Mouse (Mus musculus) liver, postnatal 0 days (tissue): ENCODE results near the gene Nhlrc3. TPM values are rescaled to one million over a fixed set of nuclear protein-coding genes. Genes with fewer than 3 reads are reported as not detected.

ENCODE experiments used
- ATAC-seq: fragments of 200-750 bp; cut with Nextera tagmentation; 2 replicates; pipeline ENCODE4 v1.8.0; 2017; ENCODE audit warnings: mild to moderate bottlenecking, moderate library complexity
- DNase-seq: peaks from one replicate; pipeline ENCODE4 v3.0.0-alpha.2; 2016
- H3K27ac ChIP-seq: fragments of 300-500 bp; sonication (generic); 2 replicates; pipeline ENCODE4 v1.5.1; 2014; ENCODE audit warnings: antibody characterized with exemption, moderate library complexity, mild to moderate bottlenecking, low read depth
- H3K27me3 ChIP-seq: fragments of 300-500 bp; sonication (generic); 2 replicates; pipeline ENCODE4 v1.6.1; 2014; ENCODE audit warnings: low read length, control low read depth, mixed read lengths; ENCODE audit not compliant: insufficient read depth
- H3K36me3 ChIP-seq: fragments of 300-500 bp; sonication (generic); replicated peaks from 2 replicates; pipeline ENCODE4 v1.6.1; 2014; ENCODE audit warnings: mild to moderate bottlenecking, control low read depth, low read length, moderate library complexity, mixed read lengths; ENCODE audit not compliant: insufficient read depth
- H3K4me1 ChIP-seq: fragments of 300-500 bp; sonication (generic); 2 replicates; pipeline ENCODE4 v1.6.1; 2014; ENCODE audit warnings: antibody characterized with exemption, mild to moderate bottlenecking, control low read depth; ENCODE audit not compliant: insufficient read depth
- H3K4me2 ChIP-seq: fragments of 300-500 bp; sonication (generic); 2 replicates; pipeline ENCODE4 v1.6.1; 2014; ENCODE audit warnings: low read depth, mild to moderate bottlenecking, low read length, moderate library complexity, mixed read lengths
- H3K4me3 ChIP-seq: fragments of 300-500 bp; sonication (generic); 2 replicates; pipeline ENCODE4 v1.5.1; 2014; ENCODE audit warnings: low read depth, low read length
- H3K9ac ChIP-seq: fragments of 300-500 bp; sonication (generic); replicated peaks from 2 replicates; pipeline ENCODE4 v1.6.1; 2014; ENCODE audit warnings: mild to moderate bottlenecking, moderate library complexity
- H3K9me3 ChIP-seq: fragments of 300-500 bp; sonication (generic); 2 replicates; pipeline ENCODE4 v1.6.1; 2016; ENCODE audit warnings: mild to moderate bottlenecking, control low read depth, low read length, mixed read lengths
- CTCF ChIP-seq: sonication (generic); IDR thresholded peaks from 2 replicates; pipeline ENCODE4 v1.5.1; 2016; ENCODE audit warnings: antibody characterized with exemption, low read depth
- EP300 ChIP-seq: IDR thresholded peaks from 2 replicates; pipeline ENCODE4 v1.6.1; 2016; ENCODE audit warnings: antibody characterized with exemption, low read depth, mild to moderate bottlenecking
- WGBS: fragments of 180-500 bp; shearing (Covaris S2); extraction: QIAGEN DNeasy Blood & Tissue Kit; methylation state at CpG from one replicate; pipeline ENCODE4 v1.1.7; 2014; ENCODE audit not compliant: insufficient replicate concordance; 5-methylcytosine and 5-hydroxymethylcytosine counted together
- polyA plus RNA-seq: library from polyadenylated mRNA; unstranded; fragments of >200 nt; fragmentation: Nextera tagmentation; extraction: Ambion mirVana; gene quantifications from 2 replicates; pipeline ENCODE4 v1.2.1, GENCODE M21; 2015

Nhlrc3 gene
- polyA plus RNA-seq, 1 experiment from 2014 or later: 6.1 TPM

GRCm38 (mm10) chr3:53412259-53412658, 50.9 kb downstream of the Nhlrc3 start:
- 81% methylated on average over 5 of the region's 5 CpGs for WGBS
- Histone ChIP-seq H3K4me1 (no peaks in the 10 kb centered on the region), H3K9me3 (no peaks in the 10 kb centered on the region), H3K4me3 (no peak overlapping the region), H3K9ac (no peak overlapping the region), H3K27ac (no peak overlapping the region), H3K36me3 (no peaks in the 10 kb centered on the region), H3K27me3 (no peaks in the 10 kb centered on the region), H3K4me2 (no peak overlapping the region)
- DNase-seq: no peak
- no peak for TF ChIP-seq EP300
- no peak for TF ChIP-seq CTCF
- no peak for ATAC-seq

- DNase-seq: no peak
- whole genome bisulfite sequencing: 65% methylated on average over 6 of the region's 6 CpGs
Measured at GRCm38 (mm10) chr3:53410031-53410430, 53.1 kb downstream of the Nhlrc3 start.

GRCm38 (mm10) chr3:53407145-53407544, 56.0 kb downstream of the Nhlrc3 start:
- ATAC-seq: no peak

More at GRCm38 (mm10) chr3:53410031-53410430, 53.1 kb downstream of the Nhlrc3 start:
- Histone ChIP-seq H3K4me1 (no peaks in the 10 kb centered on the region), H3K4me3 (no peak overlapping the region), H3K27ac (no peak overlapping the region), H3K27me3 (no peaks in the 10 kb centered on the region), H3K36me3 (no peaks in the 10 kb centered on the region), H3K4me2 (no peak overlapping the region), H3K9me3 (no peaks in the 10 kb centered on the region), H3K9ac (no peak overlapping the region)
- TF ChIP-seq EP300 (no peak), CTCF (no peak)
- no peak for ATAC-seq

More at GRCm38 (mm10) chr3:53407145-53407544, 56.0 kb downstream of the Nhlrc3 start:
- H3K9me3 ChIP-seq: no peaks in the 10 kb centered on the region
- H3K27ac ChIP-seq: no peak overlapping the region
- DNase-seq: no peak
- H3K4me3 ChIP-seq: no peak overlapping the region
- no peaks in the 10 kb centered on the region for H3K27me3 ChIP-seq
- H3K4me2 ChIP-seq: no peak overlapping the region
- no peaks in the 10 kb centered on the region for H3K4me1 ChIP-seq
- no peaks in the 10 kb centered on the region for H3K36me3 ChIP-seq
- TF ChIP-seq CTCF: no peak
- no peak for TF ChIP-seq EP300
- H3K9ac ChIP-seq: no peak overlapping the region
- WGBS: 69% methylated on average over 1 of the region's 1 CpGs

Other genes starting within 250 kb of the Nhlrc3 start
- gene Proser1, start 334 bp upstream of the Nhlrc3 start, polyA plus RNA-seq: 4.0 and 4.1 TPM in 2 replicates
- gene Stoml3, start 25.3 kb upstream of the Nhlrc3 start, polyA plus RNA-seq: not detected in 2 replicates
- gene Frem2, start 194.0 kb upstream of the Nhlrc3 start, polyA plus RNA-seq: 0.05 and 0.06 TPM in 2 replicates